Mouse (Mus musculus) left cerebral cortex, postnatal 25 days (tissue): ENCODE measurements around the gene Washc4. TPM values are rescaled to one million over a fixed set of nuclear protein-coding genes. Genes with fewer than 3 reads are reported as not detected.

Experiments
- DNase-seq, 2 experiments: peaks; one replicate each; pipeline ENCODE4 v3.0.0; 2022; ENCODE audit warnings: low spot score in 2 of 2, mixed read lengths in 1 of 2
- intact Hi-C: fragments of 180-260 bp; cut with DNase I; formaldehyde crosslinking; loops from one replicate; pipeline ENCODE4 v1.15.1; 2025
- total RNA-seq, 2 experiments: library from RNA; stranded (reverse); gene quantifications; 2 replicates each; pipeline ENCODE4 v1.2.3; 2021

The Washc4 gene
- total RNA-seq, 2 experiments from 2014 or later, result 23.1 to 25.7 TPM

- DNase-seq, result peak in 1 of 2 experiments; percentile 26
- intact Hi-C loops, result loop anchor here (5.0 kb wide), 2 partner anchors 34 to 186 kb away; no protein-coding TSS in a partner anchor
Measured at GRCm38 (mm10) chr10:83590801-83591200, 47.2 kb downstream of the Washc4 start.

GRCm38 (mm10) chr10:83592616-83593015, 49.1 kb downstream of the Washc4 start:
- DNase-seq, result peak in 1 of 2 experiments; percentile 21
- intact Hi-C loops, result loop anchor here (5.0 kb wide), 2 partner anchors 35 to 185 kb away; no protein-coding TSS in a partner anchor

GRCm38 (mm10) chr10:83594526-83594925, 51.0 kb downstream of the Washc4 start:
- intact Hi-C loops, result loop anchor here (5.0 kb wide), 2 partner anchors 37 to 183 kb away; no protein-coding TSS in a partner anchor
- peak in 1 of 2 experiments; percentile 37 for DNase-seq

GRCm38 (mm10) chr10:83600650-83601049, 57.1 kb downstream of the Washc4 start:
- DNase-seq, result peak in 1 of 2 experiments; percentile 27
- intact Hi-C loops, result no loop called here

DNA sequence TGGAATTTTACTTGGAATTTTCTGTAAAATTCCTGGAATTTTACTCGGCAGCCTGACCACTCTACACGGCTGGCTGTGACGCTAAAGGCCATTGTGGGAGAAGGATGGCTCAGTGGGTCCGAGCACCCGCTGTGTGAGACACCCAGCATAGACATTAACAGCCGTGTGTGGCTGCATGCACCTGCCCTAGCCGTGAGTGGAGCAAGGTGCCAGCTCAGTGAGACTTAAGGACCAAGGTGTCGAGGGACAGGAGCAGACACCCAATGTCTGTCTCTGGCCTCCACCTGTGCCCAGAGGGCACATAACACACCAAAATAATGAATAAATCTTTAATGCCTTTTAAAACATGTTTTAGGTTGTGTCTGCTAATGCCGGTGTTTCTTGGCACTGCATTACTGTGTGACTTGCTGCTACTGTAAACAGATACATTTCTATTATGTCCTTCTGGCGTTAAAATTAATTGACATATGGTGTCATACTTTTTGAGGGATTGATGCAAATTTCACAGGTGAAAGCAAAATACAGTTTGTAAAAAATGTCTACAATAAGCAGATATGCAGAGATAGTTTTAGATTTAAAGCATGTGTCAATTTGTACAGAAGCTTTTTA, 60.5 kb downstream of the Washc4 start:
- no peak for DNase-seq
- intact Hi-C loops, result no loop called here

GRCm38 (mm10) chr10:83605637-83606183, 62.2 kb downstream of the Washc4 start:
- intact Hi-C loops, result no loop called here
- DNase-seq, result no peak

DNA sequence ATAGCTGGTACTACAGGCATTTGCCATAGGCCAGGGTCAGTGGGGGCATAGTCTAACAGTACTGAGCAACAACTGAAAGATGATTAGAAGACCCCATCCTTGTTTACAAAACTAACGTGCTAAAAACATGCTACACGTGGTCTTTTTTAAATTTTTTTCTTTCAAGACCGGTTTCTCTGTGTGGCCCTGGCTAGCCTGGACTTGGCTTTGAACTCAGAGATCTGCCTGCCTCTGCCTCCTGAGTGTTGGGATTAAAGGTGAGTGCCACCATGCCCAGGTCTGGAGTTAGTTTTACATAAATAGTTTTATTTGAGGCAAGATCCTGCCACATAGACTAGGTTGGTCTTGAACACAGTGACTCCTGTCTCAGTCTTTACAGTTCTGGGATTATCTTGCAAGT, 63.6 kb downstream of the Washc4 start:
- no peak for DNase-seq
- intact Hi-C loops, result no loop called here

DNA sequence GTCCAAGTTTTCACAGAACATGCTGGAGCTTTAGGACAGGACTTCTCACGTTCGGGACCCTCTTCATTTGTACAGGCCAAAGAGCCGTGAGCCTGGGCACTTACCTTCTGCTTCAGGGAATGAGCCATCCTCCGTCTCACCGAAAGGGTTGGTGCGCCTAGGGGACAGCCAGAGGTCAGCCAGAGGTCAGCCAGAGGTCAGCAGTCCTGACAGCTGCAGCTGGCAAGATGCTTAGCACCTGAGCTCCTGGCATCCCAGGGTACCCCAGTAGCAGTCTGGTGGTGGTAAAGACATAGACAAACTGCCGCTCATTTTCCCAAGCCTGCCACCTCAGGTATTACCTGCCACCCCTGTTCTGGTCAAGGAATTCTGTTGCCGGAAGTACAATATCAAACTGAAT, 65.0 kb downstream of the Washc4 start:
- intact Hi-C loops, result no loop called here
- no peak for DNase-seq

- no peak for DNase-seq
- intact Hi-C loops, result no loop called here
Measured at GRCm38 (mm10) chr10:83610518-83610917, 67.0 kb downstream of the Washc4 start.

DNA sequence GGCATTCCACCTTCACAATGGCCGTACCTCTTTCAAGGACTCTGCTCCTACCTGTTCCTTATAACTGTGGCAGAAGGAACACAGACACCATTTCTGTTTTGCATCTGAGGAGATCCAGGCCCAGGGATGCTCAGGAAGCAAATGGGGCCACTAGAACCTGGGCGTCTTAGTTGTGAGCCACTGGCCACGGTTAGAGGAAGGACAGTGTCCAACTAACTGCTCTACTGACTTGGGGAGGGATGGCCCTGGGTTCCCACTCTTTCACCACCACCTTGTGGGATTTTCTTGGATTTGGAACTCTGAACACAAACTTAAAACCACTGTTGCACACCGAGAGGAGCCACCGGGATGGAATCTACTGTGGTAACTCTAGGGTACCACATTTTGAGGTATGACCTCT, 68.3 kb downstream of the Washc4 start:
- intact Hi-C loops, result no loop called here

DNA sequence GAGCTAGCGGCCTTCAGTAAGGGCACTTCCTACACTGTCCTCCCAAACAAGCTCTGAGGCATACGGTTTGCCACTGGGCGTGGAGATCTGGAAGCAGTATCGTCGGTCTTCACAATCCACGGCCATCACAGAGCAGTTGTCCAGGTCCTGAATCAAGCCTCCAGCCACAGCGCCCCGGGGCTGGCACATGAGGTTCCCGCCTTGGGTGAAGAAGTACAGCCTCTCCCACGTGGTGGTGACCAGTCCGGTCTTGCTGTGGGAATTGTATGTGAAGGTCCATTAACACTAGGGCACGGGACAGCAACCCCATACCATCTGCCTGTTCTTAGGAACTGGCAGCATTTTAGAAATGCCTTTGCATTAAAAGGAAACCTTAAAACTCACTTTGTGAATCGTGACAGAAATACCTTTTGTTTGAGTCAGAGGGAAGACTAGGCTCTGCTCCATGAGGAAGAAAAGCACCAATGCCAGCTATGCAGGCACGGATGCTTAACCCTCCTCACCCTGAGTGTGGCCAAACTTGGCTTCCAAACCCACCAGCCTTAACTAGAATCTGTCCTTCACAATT, 69.2 kb downstream of the Washc4 start:
- intact Hi-C loops, result no loop called here
- no peak for DNase-seq

More for the DNA sequence above, 68.3 kb downstream of the Washc4 start:
- no peak for DNase-seq

GRCm38 (mm10) chr10:83617366-83617765, 73.8 kb downstream of the Washc4 start:
- DNase-seq, result no peak
- intact Hi-C loops, result no loop called here

- intact Hi-C loops, result no loop called here
Measured at GRCm38 (mm10) chr10:83618819-83619440, 75.4 kb downstream of the Washc4 start.

DNA sequence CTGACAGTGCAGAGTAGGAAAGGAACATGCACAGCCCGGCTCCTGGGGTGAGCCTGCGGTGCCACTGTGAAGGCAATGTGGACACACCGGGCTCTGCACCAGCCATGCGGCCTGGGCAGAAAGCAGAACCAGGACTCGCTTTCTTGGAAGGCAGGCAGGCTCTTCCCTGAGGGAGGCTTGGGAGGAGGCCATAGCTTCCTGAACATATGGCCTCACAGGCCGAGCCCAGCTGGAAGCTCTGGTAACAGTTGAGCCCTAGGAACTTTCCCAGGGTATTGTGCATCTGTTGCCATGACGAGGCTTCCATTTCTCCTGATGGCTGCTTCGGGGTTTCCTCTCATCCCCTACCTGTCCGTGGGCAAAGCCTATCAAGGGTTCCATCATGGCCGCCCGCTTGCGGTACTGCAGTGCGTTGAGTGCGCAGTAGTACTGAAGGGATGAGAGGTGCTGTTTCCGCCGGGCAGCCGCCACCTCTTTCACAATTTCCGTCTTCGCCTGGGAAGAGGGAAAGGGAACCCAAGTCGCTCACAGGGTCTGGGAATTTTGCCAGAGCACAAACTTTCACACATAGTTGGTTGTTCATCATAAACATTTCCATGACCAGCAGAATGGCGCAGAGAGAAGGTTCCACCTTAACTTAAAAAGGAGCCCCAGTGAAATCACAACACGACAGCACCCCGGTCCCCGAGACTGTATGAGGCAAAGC, 77.0 kb downstream of the Washc4 start:
- intact Hi-C loops, result no loop called here
- no peak for DNase-seq

More at GRCm38 (mm10) chr10:83618819-83619440, 75.4 kb downstream of the Washc4 start:
- DNase-seq, result peak in 1 of 2 experiments; percentile 39

GRCm38 (mm10) chr10:83624065-83624464, 80.5 kb downstream of the Washc4 start:
- intact Hi-C loops, result no loop called here
- no peak for DNase-seq

GRCm38 (mm10) chr10:83624841-83625240, 81.3 kb downstream of the Washc4 start:
- DNase-seq, result no peak
- intact Hi-C loops, result no loop called here

- no peak for DNase-seq
Measured at GRCm38 (mm10) chr10:83627113-83627687, 83.6 kb downstream of the Washc4 start.

DNA sequence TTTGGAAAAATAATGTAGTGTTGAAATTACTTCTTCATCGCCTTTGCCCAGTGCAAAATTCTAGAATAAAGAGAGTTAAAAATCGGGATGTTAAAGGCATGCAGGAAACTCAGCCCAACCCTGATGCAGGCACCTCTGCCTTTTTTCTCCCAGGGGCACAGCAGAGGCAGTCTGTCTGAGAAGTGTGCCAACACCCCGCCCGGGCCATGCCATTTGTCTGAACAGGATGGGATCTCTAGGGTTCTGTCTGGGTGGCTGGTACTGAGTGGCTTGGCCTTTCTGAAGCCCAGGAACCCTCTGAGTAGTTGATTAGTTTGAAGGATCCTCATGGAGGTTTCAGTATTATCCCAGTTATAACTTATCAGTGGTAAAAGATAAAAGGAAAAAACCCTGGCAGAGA, 84.7 kb downstream of the Washc4 start:
- intact Hi-C loops, result no loop called here

More at GRCm38 (mm10) chr10:83627113-83627687, 83.6 kb downstream of the Washc4 start:
- intact Hi-C loops, result no loop called here

GRCm38 (mm10) chr10:83629190-83629781, 85.7 kb downstream of the Washc4 start:
- intact Hi-C loops, result no loop called here

More for the DNA sequence above, 84.7 kb downstream of the Washc4 start:
- DNase-seq, result no peak

More at GRCm38 (mm10) chr10:83629190-83629781, 85.7 kb downstream of the Washc4 start:
- DNase-seq, result no peak
